Mouse (Mus musculus) layer of hippocampus, adult 9-10 months (tissue): Measurements from ENCODE around the gene Plcb2.

Experiments used
- DNase-seq: peaks from one replicate; pipeline ENCODE4 v3.0.0; 2022; ENCODE audit warnings: low spot score

The Plcb2 gene

DNA sequence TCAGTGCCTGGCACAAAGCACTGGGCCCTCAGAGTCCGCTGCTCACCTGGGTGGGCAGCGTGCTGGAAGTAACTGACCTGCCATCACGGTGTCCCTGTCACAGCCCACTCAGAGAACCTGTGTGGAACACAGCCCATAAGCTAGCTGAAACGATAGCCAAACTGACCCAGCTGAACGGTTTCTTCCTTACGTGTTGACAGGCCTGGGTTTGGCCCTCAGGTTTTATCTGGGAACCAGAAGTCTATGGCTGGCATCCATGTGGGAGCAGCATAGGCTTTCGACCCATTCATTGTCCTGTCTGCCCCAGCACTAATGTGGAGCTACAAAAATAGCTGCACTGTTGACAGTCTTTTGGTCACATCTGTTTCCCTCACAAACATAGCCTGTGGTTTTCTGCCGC is 22.2 kb upstream of the Plcb2 start:
- no peak for DNase-seq

DNA sequence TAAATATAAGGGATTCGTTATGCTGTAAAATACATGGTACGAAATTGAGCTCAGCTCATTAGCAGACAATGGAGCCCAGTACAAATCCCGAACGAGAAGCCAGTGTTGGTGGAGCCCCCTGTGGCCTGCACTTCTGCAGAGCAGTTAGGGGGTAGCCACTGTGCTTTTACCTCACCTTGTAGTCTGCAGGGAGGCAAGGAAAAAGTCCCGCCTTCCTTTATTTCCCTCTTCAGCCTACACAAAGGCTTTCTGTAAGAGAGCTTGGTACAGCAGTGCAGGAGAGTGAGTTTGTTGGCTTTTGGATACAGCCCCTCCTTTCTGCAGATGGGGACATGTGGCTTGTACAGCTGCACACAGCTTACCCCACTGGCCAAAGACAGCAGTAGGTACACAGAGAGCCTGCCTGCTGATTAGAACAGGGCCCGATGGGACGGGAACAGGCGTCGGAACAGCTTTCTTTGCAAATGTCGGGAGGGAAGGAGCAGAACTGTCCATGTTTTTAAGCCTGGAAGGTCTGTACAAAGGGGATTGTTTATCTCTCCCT is 21.2 kb upstream of the Plcb2 start:
- DNase-seq, result no peak

DNA sequence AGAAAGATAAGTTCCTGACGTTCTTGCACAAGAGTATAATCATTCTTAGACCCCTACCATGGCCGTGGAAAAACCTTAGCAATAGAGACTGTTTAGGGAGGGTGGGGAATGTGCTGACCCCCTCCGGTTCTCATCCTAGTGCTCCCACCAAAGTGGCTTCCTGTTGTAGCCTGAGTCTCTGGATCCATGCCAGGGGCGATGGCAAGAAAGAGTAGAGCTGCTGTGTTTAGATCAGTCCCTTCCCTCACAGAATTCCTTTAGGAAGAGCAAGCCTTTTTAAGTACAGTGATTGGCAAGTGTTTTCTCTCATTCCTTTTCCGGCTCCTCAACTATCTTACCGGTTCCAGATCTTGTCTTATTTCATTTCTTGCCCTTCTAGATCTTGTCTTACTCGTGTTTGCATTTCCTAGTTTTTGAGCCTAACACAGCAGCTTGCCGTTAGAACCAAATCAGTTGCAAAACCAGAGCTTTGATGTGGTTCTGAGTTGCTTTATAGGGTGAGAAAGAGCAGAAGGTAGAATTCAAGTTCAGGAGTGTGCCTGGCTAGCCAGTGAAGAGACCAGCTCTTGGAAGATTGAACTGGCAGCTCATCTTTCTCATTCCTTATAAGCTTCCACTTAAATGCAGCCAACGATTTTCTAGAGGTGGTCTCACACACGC is 19.2 kb upstream of the Plcb2 start:
- no peak for DNase-seq

DNA sequence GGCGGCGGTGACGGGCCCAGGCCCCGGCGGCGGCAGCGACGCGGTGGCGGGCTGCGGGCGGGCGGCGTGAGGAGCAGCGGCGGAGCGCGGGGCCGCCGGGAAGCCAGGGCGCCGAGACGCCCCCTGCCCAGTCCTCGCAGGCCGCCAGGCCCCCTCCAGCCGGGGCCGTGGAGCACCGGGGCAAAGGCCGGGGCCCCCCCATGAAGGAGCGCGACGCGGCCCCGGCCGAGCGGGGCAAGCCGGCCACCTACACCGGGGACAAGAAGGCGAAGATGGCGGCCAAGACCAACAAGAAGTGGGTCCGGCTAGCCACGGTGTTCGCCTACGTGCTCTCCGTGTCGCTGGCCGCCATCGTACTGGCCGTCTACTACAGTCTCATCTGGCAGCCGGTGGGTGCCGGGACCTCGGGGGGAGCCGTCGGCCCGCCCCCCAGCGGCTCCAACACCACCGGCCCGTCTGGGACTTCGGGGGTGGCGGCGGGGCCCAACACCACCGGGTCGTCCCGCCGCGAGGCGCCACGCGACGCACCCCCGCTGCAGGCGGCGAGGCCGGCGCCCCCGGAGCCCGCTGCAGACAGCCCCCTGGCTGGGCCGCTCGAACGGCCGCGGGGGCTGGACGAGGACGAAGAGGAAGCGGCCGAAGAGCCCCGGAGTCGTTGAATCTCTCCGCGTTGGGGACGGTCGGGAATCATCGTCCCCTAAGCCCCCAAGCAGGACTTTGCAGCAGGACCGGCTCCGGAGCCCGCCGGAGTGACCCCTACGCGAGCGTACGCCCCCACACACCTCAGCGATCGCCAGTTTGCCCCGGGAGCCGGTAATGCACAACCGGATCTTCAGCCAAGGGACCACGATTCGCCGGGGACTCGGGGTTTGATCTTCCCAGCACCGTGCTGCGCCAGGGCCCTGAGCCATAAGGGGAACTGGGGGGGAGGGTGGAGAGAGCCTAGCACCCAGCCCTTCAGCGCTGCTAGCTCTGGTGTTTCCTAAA is 18.0 kb upstream of the Plcb2 start:
- no peak for DNase-seq

DNA sequence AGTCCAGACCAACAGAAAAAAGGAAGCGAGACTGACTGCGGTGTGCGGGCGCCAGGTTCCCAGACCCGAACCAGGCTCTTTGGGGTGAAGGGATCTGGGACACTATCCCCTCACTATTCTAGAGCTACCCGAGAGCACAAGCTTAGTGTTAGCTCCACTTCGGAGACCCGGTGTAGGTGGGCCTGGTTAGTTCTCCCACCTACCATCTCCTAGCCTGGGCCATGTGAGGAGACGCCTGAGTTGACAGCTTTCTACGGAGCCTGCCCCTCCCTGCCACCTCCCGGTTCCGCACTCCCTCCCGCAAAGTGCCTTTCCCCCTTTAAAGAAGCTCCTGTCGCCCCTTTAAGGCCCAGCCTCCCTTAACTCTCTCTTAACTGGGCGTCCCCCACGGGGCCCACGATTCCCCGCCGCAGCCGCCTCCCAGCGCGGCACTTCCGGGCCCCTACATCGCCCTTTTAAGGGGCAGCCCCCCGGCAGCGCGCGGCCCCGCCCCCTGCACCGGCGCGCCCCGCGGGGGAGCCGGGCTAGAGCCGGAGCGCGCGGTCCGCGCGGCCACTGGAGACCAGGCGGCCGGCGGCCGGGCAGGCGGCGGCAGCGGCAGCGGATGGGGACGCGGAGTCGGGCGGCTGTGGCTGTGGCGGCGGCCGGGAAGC is 17.1 kb upstream of the Plcb2 start, which contains the start of gene Inafm2:
Gene Inafm2 (plus strand): TSS at position 527 of the 653 bp plus-strand sequence.
- no peak for DNase-seq

DNA sequence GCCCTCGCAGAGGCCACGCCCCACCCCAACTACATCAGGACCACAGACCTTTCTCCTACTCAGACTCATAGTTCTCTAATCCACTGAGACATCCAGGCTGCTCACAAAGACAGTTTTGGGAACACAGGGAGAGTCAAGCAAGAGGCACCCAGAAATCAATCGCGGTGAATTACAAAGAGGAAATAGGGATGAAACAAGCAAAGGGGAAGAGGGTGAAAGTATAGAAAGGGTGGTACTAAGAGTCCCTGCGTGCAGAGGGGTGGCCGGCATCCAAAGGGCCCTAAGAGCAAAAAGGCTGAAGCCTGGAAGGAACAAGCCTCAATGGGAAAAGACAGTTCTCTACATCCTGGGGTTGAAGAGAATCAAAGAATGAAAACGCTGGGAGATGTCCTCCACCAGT is 16.4 kb upstream of the Plcb2 start:
- DNase-seq, result no peak

DNA sequence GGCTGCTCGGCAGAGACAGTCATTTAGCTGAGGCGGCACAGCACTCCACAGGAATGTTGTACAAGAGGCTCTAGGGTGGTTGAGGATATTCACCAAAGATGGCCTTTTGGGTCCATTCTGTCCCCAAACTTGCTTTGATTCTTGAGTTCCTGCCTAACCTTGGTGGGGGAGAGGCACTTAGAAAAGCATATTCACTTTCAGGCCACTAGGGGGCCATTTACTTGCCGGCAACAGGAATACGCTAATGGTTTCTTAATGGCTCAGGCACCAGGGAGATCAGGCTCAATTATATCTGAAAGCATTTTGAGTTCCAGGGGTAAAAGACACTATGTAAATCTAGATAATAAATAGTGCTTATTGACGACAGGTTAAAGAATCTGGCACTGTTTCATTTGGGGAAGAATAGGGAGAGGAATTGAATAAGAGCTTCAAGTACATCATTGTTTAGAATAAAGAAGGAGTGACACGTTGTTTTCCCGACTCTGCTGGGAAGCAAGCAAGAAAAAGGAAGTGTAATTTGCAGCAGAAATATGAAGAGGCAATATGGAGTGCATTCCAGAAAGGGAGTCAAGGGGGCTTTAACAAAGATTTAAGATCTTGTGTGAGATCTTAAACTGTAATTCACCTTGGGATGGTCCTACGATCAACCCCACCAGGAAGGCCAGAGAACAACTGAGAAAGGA is 15.2 kb upstream of the Plcb2 start:
- no peak for DNase-seq

DNA sequence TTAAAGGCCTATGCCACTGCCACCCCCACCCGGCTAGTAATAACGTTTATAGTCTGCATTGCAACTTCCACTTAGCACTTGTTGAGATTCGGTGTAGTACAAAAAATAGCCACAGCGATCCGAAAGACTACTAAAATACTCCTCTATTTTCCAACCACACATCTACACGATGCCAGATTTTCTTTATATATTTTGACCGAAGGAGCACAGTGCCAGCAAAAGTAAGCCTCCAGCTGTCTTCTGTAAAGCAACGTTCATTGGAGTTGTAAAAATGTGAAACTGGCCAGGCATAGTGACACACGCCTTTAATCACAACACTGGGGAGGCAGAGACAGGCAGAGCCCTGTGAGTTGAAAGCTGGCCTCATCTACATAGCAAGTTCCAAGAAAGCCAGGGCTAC is 12.9 kb upstream of the Plcb2 start:
- no peak for DNase-seq

DNA sequence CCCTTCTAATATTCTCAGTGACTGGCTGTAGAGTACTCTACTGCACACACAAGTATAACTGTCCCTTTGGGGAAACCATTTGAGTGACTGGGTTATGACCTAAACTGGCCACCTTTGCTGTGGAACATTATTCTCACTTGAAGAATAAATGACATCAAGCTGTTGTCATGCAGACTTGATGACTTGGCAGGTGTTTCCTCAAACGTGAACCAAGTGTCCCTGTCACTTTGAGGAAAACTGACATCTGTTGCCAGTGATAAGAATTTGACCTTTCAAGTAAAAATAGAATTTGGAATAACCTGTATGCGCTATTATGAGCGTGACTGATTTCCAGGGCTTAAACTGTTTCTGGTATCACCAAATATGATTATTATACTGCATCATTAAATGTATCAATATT is 12.1 kb upstream of the Plcb2 start:
- no peak for DNase-seq

DNA sequence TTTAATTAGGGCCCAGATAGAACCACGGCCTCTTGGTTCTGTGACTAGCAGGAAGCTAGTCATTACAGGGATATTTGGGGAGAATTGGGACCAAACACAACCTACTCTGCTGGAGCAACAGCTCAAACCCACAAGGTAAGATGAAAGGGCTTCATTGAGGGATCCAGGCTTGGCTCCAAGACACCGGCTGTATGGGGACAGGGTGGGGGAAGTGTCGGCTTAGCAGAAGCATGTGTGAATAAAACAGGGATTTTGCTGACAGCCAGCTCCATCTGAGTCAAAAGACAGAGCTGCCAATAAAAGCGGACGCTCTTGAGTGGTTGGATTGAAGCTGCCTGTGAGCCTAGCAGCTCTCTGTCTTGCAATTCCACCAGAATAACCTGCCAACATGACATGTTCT is 5.1 kb upstream of the Plcb2 start:
- DNase-seq, result no peak

DNA sequence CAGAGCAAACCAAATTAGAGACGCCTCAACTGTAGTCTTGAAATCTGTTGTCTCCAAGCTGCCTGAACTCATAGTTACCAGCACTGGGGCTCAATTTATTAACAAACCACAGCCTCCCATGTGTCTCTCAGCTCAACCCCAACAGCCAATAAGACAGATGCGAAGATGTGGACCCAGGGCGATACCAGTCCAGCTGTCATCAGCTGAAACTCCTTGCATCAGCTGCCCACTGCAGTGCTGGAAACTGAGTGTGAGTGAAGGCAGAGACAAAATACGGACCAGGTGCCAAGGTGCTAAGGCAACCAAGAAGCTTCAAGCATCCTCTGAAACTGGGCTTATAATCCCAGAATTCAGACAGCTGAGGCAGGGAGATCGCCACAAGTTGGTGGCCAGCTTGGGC is 3.7 kb upstream of the Plcb2 start:
- DNase-seq, result no peak

DNA sequence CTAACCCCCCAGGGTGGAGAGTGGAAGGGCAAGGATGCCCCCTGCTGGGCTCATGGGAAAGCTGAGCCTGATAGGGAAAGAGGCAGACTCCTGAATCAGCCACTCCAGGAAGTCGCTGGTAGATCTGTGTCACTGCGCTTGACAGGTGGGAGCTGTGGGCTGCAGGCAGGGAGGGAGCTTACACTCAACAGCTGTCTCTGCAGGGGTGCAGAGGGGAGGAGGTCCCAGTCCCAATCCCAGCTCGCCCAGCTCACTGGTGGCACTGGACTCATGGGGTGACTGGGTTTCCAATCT is 2.3 kb upstream of the Plcb2 start:
- DNase-seq, result no peak

DNA sequence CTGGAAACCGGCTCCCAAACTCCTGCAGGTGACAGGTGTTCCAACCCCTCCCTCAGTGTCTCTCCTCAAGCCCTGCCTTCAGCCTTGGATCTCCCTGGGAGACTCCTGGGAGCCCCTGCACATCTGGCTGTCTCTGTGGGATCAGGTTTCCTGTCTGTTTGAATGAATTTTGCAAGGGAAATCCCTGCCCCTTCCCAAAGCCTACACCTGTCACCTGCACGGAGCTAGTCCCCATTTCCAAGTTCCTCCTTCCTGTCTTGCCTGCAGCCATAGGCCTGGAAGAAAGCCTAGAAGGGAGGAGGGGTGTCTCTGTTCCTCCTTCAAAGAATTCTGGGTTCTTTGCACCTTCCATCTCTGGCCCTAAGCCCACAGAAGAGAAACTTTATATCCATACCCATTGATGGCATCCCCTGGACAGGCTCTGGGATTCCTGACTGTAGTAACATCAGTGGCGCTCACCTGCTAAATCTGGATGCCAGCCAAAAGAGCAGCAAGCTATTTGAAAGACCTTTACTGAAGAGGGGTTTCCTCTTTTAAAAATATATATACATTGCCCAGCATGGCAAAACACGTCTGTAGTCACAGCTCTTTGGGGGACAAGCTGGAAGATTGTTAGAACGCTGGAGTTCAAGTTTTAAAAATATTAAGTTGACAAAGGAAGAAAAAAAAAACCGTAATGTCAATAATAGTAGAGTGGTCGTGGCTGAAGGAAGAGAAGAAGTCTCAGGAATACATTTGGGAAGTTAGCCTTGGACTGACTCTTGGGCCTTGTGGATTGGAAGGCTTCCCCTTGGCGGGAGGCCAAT is 1.8 kb upstream of the Plcb2 start:
- no peak for DNase-seq

DNA sequence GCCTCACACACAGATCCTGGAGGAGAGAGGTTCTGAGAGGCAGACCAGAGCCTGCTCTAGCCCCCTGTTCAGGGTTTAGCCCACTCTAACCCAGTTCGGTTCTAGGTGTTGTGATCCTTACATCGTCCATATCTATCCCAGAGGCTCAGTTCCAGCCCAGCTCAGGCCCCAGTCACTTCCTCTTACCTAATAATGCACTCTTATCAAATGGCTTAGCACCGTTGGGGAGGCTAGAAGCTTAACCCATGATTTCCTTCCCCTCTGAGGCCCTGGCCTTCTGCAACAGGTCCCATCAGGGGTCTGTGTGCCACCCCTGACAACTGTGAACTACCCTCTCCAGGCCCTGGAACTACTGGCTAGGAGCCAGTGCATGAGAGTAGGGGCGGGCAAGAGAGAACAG is 956 bp upstream of the Plcb2 start:
- DNase-seq, result no peak

DNA sequence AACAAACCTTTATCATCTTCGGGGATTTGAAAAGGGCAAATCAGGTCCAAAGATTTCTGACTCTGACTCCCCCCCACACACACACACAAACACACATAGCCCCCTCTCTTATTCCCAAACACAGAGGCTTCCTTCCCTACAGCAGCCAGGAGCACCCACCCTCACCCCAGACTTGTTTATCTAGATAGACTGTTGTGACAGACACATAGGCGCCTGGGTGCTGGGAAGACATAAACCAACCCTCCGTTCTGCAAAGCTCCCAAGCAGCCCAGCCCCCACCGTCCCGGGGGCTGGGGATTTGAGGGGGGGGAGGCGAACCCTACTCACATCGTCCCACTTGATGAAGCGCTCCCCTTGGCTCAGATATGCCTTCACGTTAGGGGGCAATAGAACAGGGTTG is 327 bp downstream of the Plcb2 start:
- no peak for DNase-seq

DNA sequence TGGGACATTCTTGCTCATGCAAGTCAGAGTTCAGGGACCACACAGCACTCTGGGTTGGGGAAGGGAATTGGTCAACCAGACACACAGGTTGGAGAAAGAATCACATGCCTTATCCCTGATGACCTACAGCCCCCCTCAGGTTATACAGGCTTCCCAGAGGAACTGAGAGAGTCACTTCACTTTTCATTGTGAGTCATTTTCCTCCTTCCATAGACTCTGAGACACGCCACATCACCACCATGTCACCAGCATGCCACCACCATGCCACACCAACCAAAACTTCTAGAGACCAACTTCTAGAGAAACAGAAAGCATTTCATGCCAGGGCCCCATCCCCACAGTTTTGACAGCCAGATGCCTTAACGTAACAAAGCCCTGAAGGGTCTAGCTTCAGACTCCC is 1.4 kb downstream of the Plcb2 start:
- DNase-seq, result no peak

DNA sequence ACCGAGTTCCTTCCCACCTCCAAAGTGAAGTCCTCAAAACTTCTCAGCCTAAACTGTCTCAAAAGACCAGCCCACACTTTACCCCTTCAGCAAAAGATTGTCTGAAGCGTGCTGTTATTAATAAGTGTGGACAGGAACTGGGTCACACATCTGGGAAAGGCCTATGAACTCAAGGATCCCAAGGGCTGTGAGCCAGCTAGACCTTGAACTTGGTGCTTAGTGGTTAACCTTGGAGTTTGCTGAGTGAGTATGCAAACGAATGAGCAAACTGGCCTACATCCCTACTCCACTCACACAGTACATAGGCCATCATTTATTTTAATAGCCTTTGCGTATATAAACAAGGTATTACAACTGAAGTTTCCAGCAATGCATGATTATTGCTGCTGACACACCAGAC is 2.7 kb downstream of the Plcb2 start:
- DNase-seq, result no peak

DNA sequence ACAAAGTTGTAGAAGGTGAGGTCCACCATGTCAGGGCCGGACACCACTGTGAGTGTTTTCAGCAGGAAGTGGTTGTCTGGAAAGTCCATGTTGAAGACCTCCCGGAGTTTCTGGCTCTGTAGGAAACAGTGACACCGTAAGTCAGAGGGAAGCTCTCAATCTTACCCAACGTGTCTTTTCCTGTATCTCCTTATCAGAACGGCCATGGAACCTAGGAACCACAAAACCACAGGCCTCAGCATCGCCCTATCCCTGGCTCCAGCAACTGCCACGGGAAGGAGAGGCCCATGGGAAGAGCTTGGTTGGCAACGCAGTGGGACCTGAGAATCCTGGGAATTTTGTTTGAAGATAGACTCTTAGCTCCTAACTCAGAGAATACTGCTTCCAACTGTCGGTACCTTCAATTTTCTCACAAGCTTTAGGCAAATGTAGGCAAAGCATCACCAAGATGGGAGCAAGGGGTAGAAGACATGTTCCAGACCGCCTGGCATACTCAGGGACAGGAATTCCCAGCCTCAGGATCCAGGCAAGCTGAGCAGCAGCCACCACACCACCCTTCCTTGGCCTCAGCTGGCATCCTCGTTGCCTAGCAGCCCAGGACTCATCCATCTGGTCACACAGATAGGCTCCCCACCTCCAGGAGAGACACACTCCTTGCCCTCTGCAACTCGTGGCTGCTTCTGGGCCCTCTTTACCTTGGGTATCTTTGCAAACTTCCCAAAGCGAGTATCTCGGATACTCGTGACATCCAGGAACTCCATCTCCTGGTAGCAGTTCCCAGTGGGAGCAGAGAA is 4.3 kb downstream of the Plcb2 start:
- DNase-seq, result no peak

DNA sequence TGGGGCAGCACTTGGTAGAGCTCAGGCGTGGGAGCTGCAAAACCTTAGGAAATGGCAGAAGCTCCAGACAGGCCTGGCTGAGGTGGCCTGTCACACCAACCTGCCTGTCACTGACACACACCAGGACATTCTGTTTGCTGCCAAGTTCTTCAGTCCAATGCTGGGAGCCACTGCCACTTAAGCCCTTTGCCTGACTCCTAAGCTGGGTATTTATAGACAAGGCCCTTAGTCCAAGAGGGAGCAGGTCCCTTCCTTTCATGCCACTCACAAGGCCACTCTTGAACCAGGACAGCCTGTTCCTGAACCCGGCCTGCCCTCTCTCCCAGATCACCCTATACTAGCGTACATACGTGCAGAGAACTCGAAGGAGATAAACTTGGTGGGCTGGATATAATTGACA is 11.6 kb downstream of the Plcb2 start:
- DNase-seq, result no peak

DNA sequence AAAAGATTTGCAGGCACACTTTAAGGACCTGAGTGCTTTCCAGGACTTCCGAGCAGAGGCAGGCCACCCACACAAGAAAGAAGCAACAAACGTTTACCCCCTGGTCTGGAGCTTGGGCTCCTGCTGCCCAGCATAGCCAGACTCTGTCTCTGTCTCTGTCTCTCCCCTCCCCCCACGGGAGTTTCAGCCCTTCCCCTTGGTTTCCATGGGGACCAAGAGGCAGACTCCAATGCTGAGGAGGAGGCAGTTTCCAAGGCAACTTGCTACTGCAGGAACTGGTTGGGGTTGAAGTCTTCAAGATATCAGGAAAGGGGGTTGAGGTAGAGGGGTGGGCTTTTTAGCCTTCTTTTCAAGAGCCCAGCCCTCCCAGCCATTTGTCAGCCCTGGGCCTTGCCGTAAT is 14.0 kb downstream of the Plcb2 start:
- no peak for DNase-seq

DNA sequence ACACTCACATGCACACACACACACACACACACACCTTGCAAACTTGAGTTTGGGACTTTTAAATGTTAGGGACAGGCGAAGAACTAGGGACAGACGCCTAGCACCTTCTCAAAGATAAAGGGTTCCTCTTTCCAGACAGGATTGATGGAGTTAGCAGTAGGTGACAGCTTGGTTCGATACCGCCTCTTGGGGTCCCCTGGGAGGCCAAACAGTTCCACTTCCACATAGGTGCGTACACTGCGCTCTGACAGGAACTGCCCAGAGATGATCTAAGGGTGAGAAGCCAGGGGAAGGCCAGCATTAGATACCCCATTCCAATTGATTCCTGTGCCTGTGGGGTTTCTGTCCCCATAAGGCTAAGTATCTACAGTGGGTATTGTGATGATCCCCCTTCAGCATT is 14.6 kb downstream of the Plcb2 start:
- no peak for DNase-seq
